Mouse (Mus musculus): ENCODE measurements around the gene Borcs5.

- TF ChIP-seq CTCF (IDR thresholded peaks at IDR 0.05; ENCODE audit: extremely low read depth, insufficient read depth, insufficient read length, insufficient replicate concordance), result no peak
- TF ChIP-seq POLR2A (IDR thresholded peaks at IDR 0.05; ENCODE audit: low read depth, low read length), result no peak
Observed at GRCm38 (mm10) chr6:134620846-134621551, 18.3 kb upstream of the Borcs5 start.

All from spleen, adult 2 months (tissue).